Mouse (Mus musculus) layer of hippocampus, adult 18-20 months (tissue): ENCODE data around the gene Cacng4. TPM values are rescaled to one million over a fixed set of nuclear protein-coding genes. Genes with fewer than 3 reads are reported as not detected.

Experiments used
- total RNA-seq, 2 experiments: library from RNA; stranded (reverse); gene quantifications; 2 replicates each; pipeline ENCODE4 v1.2.3; 2021

Gene Cacng4
- total RNA-seq, 2 experiments from 2014 or later, result 20.1 to 21.7 TPM

Other genes starting within 250 kb of the Cacng4 start
- gene Helz, start 246.6 kb downstream of the Cacng4 start, total RNA-seq, result 10 to 100 TPM; 42.5 to 47.2 TPM
- not detected for gene Cacng1, start 78.0 kb downstream of the Cacng4 start, total RNA-seq
- 10 to 100 TPM; 11.0 to 13.2 TPM for gene Cacng5, start 120.5 kb upstream of the Cacng4 start, total RNA-seq